In the genomic region with DNA sequence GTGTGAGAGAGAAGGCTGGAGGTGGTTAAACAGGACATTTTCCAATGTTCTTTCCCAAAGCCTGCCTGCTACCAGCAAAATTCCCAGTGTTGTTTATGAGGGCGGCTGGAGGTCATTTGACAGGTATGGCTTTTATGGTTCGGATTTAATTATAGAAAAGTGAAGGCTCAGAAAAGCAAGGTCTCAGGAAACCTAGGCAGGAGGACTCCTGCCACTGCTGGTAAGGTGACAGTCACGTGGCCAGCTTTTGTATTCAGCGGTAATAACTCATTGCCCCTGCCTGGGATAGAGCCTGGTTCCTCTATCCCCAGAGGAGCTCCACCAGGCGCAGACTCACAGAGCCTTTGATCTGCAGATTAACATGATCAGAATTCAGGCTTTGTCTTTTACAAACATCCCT, we compare ENCODE assay signal across 14 mouse cellular contexts.
DNase-seq lines count a peak whose midpoint lies in the region; ATAC-seq and TF ChIP-seq lines count a peak whose summit lies in the region.
"Had no signal": no experiment of that assay in that cellular context is flagged by ENCODE, and none has a peak within 500 bp of the region (broad histone marks: within the 10 kb centered on the region; RNA-seq: fewer than 3 reads in every experiment).

No protein-coding gene starts in this region.

- no peak overlapping the region for H3K9ac ChIP-seq in forebrain, embryonic 11.5 days (ENCODE audit: low read length)
- H3K9ac ChIP-seq in hindbrain, postnatal 0 days (replicated peaks; ENCODE audit: low read length), result 0 out of 2 replicates have a peak overlapping the region, but pooled peaks have one; percentile 21
- H3K9ac ChIP-seq: limb, embryonic 15.5 days had no signal

- no peaks in the 10 kb centered on the region for H3K9me3 ChIP-seq in forebrain, embryonic 11.5 days (ENCODE audit: control insufficient read depth, low read length)
- H3K9me3 ChIP-seq in hindbrain, postnatal 0 days (ENCODE audit: low read length), result no peaks in the 10 kb centered on the region
- H3K9me3 ChIP-seq: limb, embryonic 15.5 days had no signal

- H3K4me2 ChIP-seq in forebrain, embryonic 11.5 days (ENCODE audit: low read depth, low read length, severe bottlenecking), result peak overlapping the region; percentile 27; the same call in 1 of the 2 replicates
- peak overlapping the region; percentile 27; the same call in 1 of the 2 replicates for H3K4me2 ChIP-seq in hindbrain, postnatal 0 days (ENCODE audit: low read depth, low read length)

- no peaks in the 10 kb centered on the region for H3K36me3 ChIP-seq in forebrain, embryonic 11.5 days (ENCODE audit: control insufficient read depth, insufficient read depth, low read length)
- no peaks in the 10 kb centered on the region for H3K36me3 ChIP-seq in hindbrain, postnatal 0 days (ENCODE audit: insufficient read depth, low read length)
- H3K36me3 ChIP-seq: limb, embryonic 15.5 days had no signal

- H3K4me3 ChIP-seq in forebrain, embryonic 11.5 days (ENCODE audit: low read depth, low read length), result no peak overlapping the region
- H3K4me3 ChIP-seq in hindbrain, postnatal 0 days (ENCODE audit: low read length), result no peak overlapping the region
- H3K4me3 ChIP-seq: erythroblast, embryonic 14.5 days; limb, embryonic 15.5 days had no signal

- DNase-seq in embryo, embryonic 11 days, result peak; percentile 73
- DNase-seq in forebrain, embryonic 11.5 days (ENCODE audit: low spot score), result peak; percentile 64
- no peak for DNase-seq in hindbrain, postnatal 0 days (ENCODE audit: low spot score)
- peak; percentile 45 for DNase-seq in neural tube, embryonic 10.5 days (ENCODE audit: extremely low spot score, low spot score)
- DNase-seq in cerebellum, postnatal 10 days, result no peak
- no peak for DNase-seq in testis, postnatal 10 days (ENCODE audit: low spot score)
- DNase-seq in layer of hippocampus, postnatal 25 days (ENCODE audit: extremely low spot score in 1 of 2, low spot score in 1 of 2), result no peak
- DNase-seq: adrenal gland, adult 2 months; cerebellum, adult 11 months; lung, postnatal 14 days; spleen, adult 18-20 months; thymus, postnatal 14 days had no signal

- no peaks in the 10 kb centered on the region for H3K27me3 ChIP-seq in forebrain, embryonic 11.5 days (ENCODE audit: control insufficient read depth, insufficient read depth, low read length)
- no peaks in the 10 kb centered on the region for H3K27me3 ChIP-seq in hindbrain, postnatal 0 days (ENCODE audit: insufficient read depth, low read length)

- ATAC-seq in forebrain, embryonic 11.5 days (replicated peaks; ENCODE audit: low FRiP score), result peak; percentile 76
- peak; percentile 47; the same call in 1 of the 2 replicates for ATAC-seq in hindbrain, postnatal 0 days

- no peak for TF ChIP-seq CTCF in hindbrain, postnatal 0 days (IDR thresholded peaks at IDR 0.05; ENCODE audit: low read depth)

- H3K4me1 ChIP-seq in forebrain, embryonic 11.5 days (replicated peaks; ENCODE audit: control insufficient read depth, insufficient read depth, low read length), result peaks cover 4% of the 10 kb centered on the region; the same call in 1 of the 2 replicates
- no peaks in the 10 kb centered on the region for H3K4me1 ChIP-seq in hindbrain, postnatal 0 days (ENCODE audit: insufficient read depth, low read length)

- WGBS in forebrain, embryonic 11.5 days, result 19% methylated on average over 5 of the region's 5 CpGs
- WGBS in hindbrain, postnatal 0 days, result 37% methylated on average over 5 of the region's 5 CpGs

- peak overlapping the region; percentile 74 for H3K27ac ChIP-seq in forebrain, embryonic 11.5 days (ENCODE audit: low read depth, low read length)
- H3K27ac ChIP-seq in hindbrain, postnatal 0 days, result peak overlapping the region; percentile 51; the same call in 1 of the 2 replicates
- H3K27ac ChIP-seq: limb, embryonic 15.5 days had no signal

Comparison
In these comparisons a context has a peak if more than half of its experiments do, and no peak if none do; other contexts are left out.
1. DNase-seq: peak in embryo, embryonic 11 days (single experiment), forebrain, embryonic 11.5 days (single experiment) and neural tube, embryonic 10.5 days (single experiment); none in hindbrain, postnatal 0 days (single experiment), cerebellum, postnatal 10 days (0 of 2), testis, postnatal 10 days (single experiment) and layer of hippocampus, postnatal 25 days (0 of 2).